Mouse (Mus musculus) embryo, embryonic 11 days (tissue): ENCODE data around the gene Serinc5.
"Not testable (repeated sequence)": the region's sequence is repeated elsewhere in the genome, so short reads cannot be mapped to it uniquely, and the experiment has no call there.

Experiments used
- DNase-seq: peaks from one replicate; pipeline ENCODE4 v3.0.0-alpha.2; 2015

The Serinc5 gene

DNA sequence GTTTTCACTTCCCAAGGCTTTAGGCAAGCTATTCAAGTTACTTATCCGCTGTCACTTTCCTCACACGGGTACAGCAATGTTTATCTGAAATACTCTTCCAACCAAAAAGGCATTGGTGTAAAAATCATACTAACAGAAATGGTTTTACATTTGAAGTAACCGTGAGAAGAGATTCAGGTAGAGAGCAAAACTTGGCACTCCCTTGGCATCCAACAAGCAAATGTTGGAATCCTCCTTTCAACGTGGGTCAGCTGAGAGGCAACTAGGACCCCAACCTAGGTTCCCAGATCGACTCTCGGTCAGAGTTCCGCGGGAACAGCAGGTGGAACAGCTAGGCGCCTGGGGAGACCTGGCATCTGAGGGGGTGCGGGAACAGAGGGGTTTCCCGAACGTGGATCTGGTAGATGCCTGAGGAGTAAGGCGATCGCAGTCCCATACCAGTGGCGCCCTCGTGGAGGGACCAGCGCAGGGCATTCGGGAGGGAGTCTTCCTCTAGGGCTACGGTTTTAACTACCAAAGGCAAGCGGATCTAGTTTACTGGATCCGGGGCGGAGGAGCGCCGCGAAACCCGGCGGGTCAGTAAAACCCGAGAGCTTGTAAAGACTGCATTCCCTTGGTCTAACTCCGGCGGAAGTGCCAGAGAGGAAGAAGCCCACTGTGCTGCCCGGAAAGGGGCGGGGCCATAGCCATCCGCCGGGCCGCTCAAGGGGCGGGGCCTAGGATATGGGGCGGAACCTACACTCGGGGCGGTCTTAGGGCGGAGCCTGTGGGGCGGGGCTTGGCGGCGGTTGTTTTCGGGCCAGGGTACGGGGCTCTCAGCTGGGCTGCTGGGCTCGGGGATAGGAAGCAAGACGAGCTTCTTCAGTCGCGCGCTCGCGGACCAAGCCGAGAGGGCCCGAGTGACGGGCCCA is at the start of gene Serinc5:
Serinc5 (plus strand) TSS at position 781 of the 911 bp plus-strand sequence.
- DNase-seq: peak; percentile 97

DNA sequence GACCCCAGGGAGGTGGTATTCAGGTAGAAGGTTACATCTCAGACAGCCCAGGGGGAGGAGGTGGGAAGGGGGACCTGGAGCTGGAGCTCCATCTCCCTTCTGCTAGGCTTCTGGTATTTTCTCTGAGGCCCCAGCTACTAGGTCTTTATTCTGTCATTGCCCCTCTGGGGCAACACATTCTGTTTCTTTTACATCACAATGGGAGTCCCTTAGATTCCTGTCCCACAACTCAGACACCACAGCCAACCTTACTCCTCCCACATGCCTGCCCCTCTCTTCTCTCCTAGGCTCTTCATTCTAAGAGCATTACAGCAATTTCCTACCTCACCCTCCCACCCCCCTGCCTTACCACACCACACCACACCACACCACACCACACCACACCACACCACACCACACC is 34.8 kb upstream of the Serinc5 start, which contains the start of gene Spz1:
Spz1 (minus strand) TSS at position 101 of the 400 bp plus-strand sequence.
- no peak for DNase-seq

DNA sequence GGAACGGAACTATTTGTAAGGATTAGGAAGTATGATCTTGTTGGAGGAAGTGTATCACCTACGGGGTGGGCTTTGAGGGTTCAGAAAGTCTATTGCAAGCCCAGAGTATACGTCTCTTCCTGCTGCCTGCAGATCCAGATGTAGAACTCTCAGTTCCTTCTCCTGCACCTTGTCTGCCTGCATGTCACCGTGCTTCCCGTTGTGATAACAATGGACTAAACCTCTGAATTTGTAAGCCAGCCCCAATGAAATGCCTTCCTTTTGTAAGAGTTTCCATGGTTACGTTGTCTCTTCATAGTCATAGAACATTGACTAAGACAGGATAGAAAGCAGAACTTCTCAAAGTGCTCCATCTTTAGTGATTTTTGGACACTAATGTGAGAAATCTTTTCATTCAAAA is 34.2 kb upstream of the Serinc5 start:
- no peak for DNase-seq

DNA sequence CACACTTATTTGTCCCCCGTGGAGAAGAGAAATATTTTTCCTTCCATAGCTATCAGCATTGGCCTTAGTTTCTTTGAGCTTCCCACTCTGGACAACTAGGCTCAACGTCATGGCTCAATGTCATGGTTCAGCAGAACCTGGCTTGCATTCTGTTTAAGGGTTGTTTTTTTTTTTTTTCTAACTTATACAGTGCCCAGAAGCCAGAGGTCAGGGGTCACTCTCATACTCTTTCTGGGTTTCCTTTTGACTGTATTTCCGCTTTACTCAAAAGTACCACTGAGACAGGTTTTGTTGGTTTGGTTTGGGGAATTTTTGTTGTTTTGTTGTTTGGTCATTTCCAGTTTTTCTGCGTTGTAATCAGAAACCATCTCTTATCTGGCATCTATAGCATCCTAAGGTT is 32.7 kb upstream of the Serinc5 start:
- DNase-seq: no peak

DNA sequence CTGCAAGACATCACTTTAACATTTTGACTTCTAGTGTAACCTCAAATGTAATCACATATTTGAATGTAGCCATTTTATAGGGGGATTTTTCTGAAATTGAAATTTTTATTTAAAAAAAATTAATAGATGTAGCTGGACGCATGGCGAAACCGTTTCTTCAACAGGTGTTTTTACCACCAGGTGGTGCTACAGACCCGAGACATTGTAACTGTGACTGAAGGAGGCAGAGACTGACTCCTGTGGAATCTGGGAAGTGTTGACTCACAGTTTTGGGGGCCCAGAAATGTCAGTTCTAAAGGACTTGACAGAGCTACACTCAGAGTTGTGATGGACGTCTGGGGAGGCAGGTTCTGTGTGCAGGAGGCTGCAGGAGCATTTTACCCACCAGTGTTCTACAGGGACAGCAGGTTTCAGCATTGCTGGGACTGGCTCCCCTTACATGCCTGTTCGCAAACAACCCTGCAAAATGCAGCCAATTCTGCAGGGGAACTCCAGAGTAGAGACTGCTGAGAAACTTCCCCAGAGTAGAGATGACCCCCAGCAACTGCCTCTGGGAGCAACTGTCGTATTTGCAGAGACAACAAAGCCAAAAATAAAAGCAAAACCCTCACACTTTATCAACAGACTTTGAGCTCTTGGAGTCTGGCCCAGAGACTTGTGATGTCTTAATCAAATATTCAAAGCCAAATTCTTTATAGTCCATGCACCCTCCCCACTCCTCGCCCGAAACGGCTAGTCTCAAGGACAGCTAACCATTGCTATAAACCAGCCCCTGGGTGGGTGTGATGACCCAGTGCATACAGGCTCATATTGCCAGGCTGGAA is 30.5 kb upstream of the Serinc5 start:
- DNase-seq: peak; percentile 84

DNA sequence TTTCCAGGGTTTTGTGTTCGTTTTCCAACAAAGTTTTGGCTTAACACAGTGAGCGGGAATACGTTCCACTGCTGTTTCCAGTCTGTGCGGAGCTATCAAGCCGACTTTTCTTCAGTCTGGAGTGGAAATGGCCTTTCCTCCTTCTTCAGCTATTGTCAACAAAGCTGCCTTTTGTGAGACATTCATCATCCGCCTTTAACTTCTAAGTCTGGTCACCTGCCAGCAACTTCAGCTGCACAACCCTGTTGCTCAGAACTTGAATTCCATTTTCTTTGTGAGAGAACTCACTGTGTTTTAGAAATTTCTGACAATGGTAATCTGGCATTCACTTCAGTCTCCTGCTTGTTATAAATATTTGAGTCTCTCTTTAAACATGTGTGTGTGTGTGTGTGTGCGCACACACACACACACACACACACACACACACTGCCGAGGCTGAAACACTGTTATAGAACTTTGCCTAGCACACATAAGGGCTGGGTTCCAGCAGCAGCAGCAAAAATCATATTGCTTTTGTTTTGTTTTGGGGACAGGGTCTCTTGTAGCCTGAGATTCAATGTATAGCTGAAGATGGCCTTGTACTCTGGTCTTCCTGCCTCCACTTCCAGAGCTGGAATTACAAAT is 26.7 kb upstream of the Serinc5 start:
- peak; percentile 12 for DNase-seq

DNA sequence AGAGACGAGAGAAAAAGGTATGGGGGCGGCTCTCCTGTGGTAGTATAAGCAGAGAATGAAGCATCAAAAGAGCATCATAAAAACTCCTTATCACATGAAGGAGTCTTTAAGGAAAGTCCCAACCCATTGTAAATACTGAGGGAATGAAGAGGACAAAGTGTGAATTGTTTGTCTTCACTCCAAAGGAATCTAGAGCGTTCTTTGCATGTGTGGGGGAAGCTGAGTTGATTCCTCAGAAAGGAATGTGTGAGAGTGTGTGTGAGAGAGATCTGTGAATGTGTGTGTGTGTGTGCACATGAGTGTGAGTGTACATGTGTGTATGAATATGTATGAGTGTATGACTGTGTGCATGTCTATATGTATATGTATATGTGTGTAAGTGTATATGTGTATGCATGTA is 22.2 kb upstream of the Serinc5 start:
- DNase-seq: no peak

DNA sequence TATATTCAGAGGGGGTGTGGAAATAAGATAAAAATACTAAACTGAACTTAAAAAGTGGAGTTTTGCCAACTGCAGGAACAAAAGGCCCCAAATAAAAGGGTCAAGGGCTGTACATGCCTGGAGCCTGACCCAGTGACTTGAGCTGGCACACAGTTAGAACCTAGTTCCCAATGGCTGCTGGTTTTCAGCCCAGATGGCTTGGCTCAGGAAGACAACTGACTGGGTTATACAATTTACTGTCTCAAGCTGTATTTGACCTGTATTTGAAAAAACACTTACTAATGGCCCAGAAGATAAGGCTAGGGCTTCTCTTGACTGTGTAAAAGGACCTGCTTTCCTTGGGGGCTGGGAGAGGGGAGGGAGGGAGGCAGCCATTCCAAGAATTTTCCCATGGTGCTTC is 21.6 kb upstream of the Serinc5 start:
- no peak for DNase-seq

DNA sequence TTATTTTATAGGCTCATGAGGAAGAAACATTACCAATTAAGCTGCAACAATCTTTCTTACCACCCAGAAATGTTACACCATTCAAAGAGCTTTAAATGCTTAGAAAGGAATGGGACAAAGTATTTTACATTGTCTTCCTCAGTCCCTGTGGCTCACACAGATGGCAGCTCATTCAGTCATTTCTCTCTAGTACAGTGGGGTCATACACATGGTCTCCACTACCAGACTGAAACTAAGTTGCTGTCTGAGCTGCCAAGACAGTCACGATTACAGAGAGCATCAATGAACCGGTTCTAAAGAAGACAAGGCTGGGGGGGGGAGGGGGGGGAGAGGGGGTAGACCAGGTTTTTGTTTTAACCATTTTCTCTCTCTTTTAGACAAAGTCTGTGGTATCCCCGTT is 19.7 kb upstream of the Serinc5 start:
- DNase-seq: no peak

DNA sequence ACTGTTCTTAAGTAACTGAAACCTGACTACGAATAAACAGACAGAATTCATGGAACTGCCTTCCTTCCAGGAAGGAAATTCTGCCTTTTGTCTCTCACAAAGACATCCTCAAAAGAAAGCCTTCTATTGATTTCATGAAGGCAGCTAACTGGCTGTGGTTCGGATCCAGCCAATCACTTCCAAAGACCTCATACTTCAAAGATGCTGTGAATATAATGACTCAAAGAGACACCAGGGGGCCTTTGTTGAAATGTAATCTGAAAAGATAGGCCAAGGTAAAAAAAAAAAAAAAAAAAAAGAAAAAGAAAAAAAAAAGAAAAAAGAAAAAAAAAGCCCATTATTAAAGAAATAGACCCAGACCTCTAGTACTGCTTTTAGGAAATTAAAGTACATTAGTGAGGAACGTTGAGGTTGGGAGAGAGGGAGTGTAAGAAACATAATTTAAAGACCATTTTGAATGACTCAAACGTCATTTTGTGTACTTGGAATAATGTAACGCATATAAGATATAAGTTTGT is 18.6 kb upstream of the Serinc5 start:
- peak; percentile 31 for DNase-seq

DNA sequence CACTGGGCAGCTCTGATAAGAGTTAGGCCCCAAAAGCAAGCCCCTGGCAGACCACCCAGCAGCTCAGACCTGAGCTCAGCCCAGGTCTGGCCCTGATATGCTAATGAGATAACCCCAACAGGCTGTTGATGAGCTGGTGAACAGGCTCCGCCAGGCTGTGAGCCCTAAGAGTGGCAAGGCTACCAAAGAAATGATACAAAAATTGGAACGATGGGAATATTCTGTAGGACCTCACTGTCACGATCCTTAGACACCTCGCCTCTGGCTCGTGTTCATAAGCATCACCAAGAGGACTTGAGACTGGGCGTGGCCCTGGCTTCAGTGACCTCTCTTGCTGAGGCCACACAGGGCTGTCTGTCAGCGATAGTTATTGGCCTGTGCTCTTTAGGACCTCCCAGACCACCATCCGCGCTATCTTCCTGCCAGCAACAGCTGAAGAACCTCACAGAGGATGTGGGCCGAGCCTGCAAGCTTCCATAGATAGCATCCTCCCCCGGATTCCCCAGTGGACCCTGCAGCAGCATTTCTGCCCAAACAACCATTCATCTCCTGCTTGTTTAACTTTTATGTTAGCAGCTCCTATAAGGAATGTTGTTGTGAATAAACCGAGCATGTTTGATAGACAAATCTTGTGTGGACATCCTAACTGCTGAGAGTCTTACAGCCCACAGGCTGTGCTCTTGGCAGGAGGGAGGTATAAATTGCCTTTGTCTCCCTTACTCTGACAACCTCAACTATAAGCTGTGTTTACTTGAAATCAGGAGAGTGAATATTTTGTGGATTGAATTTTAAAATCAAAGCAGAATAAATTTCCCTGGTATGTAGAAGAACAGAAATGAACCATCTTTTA is 17.9 kb upstream of the Serinc5 start:
- peak; percentile 80 for DNase-seq

DNA sequence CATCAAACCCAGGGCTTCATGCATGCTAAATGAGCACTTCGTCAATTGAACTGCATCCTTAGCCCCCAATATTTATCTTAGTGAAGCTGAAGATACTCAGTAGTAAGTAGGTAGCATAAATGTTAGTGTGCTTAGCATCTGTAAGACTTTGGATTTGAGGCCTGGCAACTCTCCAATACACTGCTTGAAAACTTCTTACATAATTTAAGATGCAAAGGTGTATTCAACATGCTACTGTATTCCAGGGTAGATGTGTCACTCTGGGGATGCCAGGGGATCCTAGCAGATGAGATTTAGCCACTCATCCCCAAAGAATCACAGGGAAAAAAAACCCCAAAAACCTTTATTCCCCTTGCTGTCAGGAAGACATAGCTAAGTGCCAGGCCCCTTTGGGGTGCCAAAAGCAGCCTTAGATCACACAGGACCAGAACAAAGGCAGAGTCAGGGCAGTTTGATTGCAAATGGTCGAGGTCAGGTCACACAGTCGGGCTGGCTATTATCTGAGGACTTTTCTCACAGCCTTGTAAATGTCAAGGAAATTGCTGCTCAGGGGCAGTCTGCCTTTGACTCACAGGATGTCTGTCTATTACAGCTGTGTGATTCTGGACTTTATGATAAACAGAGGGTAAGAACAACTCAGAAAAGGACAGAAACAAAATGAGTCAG is 17.0 kb upstream of the Serinc5 start:
- DNase-seq: peak; percentile 66

DNA sequence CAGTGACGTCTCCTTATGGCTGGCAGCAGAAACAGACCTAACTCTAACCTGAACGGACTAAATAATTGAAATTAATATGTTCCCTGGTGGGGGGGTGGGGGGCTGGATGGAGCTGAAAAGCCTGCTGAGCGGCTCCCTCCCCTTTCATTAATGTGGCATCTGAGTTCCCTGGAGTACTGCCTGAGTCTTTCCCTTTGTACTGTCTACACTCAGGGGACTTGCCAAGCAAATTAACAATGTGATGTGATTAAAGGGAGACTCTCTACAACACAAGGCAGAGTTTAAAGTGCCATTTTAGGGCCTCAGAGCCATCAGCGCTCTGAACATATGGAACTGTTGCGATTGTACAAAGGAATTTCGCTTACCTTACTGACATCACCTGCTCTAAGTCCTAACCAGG is 16.4 kb upstream of the Serinc5 start:
- peak; percentile 22 for DNase-seq

DNA sequence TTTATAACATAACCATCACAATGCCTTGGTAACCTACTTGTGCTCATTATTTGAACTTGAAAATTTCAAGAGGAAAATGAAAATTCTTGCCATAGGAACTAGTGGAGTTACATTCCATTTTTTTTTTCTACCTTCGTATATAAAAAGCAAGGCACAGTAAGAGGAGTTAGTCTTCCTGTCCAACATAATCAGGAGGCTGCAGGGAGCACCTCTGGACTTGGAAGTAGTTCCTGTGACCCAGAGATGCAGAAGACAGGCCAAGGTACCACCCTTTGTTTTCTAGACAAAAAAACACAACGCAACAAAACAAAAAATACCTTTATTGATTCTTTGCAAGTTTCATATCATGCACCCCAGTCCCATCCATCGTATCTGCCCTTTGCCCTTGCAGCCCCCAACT is 16.0 kb upstream of the Serinc5 start:
- DNase-seq: no peak

DNA sequence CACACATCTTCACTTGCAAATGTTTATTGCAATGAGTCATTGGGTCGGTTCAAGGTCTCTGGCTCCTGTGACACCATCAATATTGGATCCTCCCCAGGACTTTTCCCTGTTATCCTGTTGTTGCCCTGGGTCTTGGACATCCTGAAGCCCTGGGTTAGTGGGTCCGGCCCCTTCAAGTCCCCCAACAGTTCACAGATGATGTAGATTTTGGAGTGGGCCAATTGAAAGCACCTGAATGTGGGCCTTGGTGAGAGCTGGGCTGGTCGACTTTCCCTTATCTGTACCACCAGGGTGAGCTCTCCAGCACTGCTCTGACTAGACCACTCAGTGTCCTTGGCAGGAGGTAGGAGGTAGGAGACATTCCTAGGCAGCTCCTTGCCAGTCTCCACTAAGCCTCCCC is 15.5 kb upstream of the Serinc5 start:
- no peak for DNase-seq

DNA sequence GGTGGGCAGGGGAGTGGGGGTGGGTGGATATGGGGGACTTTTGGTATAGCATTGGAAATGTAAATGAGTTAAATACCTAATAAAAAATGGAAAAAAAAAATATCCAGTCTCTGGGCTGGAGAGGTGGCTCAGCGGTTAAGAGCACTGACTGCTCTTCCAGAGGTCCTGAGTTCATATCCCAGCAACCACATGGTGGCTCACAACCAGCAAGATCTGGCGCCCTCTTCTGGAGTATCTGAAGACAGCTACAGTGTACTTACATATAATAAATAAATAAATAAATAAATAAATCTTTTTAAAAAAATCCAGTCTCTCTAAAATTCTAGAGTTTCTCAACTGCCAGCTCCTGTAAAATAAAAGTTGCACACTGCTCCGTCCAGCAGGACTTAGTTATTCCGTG is 5.6 kb upstream of the Serinc5 start:
- DNase-seq: not testable (repeated sequence)

DNA sequence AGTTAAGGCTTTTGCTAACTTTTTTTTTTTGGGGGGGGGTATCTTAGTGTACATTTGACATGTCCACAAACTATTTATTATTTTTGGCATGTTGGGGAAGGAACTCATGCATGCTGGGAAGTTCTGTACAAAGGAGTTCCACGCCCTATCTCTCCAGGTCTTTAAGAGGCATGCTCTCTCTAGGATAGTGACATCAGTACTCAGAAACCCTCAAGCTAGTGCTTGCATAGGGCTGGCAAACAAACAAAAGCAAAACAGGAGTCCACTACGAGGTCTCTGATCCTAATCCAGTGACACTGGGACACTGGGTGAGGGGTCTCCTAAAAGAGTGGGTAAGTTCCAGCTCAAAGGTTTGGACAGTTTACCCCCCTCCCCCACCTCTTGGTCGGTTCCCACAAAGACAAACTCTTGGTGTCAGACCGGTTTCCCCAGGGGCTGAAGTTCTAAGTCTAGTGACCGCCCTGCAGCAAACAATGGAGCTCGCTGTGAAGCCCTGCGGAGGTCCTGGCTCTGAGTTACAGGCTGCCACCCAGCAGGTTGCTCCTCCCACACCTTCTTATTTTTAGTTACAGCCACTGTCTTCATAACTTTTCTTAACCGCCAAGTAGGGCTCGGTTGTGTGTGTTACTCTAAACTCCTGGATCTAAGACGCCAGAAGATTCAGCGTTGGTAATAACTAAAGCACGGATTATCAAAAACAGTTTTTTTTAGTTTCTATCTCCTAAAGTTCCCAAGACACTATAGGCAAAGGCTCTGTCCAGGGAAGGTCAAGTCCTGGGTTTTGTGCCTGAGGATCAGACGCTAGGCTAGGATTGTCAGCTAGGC is 1.2 kb upstream of the Serinc5 start:
- peak; percentile 59 for DNase-seq

DNA sequence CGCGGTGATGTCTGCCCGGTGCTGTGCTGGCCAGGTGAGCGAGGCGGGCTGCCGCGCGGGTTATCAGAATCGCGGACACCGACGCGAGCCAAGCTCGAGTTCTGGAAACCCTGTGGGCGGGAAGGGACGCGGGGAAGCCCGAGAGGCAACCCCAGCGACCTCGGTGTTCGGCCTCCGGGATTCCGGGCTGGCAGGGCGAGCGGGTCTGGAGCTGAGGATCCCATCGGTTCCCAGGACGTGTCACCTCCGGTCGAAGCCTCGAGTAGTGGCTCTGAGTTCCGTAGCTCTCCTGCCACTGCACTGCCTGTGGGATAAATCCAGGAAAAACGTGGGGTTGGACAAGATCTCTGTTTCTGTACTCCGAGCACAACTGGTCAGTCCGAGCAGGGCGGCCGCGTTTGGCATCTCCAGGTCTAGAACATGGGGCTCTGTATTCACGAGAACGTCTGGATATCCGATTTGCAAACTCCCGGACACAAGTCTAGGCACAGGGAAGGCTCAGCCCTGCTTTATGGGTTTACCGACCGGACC is 428 bp downstream of the Serinc5 start:
- DNase-seq: no peak

DNA sequence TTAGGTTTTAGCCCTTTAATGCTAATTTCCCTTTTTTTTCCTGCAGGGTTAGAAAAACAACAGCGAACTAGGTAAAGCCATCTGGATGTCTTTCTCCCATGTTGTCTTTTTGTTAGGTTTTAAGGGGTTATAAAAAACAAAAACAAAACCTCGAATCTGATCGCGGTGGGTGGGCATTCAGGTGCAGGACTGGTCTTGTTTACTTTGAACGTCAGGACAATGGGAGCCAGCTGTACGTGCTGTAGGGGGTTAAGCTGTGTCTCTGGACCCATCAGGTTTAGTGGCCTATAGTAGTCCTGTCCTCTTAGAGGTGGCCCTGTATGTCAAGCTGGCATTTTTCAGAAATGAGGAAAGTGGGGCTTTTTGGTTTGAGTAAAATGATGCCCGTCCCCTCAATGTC is 1.0 kb downstream of the Serinc5 start:
- DNase-seq: no peak

DNA sequence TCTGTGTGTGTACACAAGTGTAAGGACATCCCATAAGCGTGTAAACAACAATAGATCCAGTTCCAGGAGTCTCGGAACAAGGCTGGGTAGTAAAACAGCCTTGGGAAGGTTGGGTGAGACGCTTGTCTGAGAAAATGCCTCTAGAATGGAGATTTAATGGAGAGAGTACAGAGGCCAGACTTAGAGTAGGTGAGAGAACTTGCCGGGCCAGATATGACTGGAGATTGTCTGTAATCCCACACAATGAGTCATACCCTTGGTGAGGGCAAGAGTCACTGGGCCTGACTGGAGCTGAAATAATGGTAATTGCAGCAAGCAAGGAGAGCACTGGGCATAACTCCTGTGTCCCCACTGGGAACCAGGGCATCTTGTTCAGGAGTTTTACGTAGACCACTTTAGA is 2.2 kb downstream of the Serinc5 start:
- DNase-seq: no peak
